Mouse (Mus musculus) MEL (cell line): Measurements from ENCODE around the gene Ccdc83. TPM values are rescaled to one million over a fixed set of nuclear protein-coding genes. Genes with fewer than 3 reads are reported as not detected.

Source experiments
- DNase-seq: peaks from one replicate; pipeline ENCODE4 v3.0.0; 2011; ENCODE audit warnings: low read depth, low spot score
- H3K27ac ChIP-seq: 2 replicates; pipeline ENCODE4 v1.5.1; 2012; ENCODE audit warnings: low read depth, mild to moderate bottlenecking, control low read depth, low read length, moderate library complexity; ENCODE audit not compliant: control insufficient read depth
- H3K27me3 ChIP-seq, 2 experiments: fragments of 150-350 bp in 1 of 2; sonication (generic) in 1 of 2; 2 replicates each; pipeline ENCODE4 v1.6.1; 2012; ENCODE audit warnings: low read length in 2 of 2, mild to moderate bottlenecking in 2 of 2, improper control_type of control experiment in 1 of 2, moderate library complexity in 1 of 2; ENCODE audit not compliant: insufficient read depth in 2 of 2, control insufficient read depth in 1 of 2
- H3K36me3 ChIP-seq, 2 experiments: 2 replicates each; pipeline ENCODE4 v1.6.1; 2012 to 2014; ENCODE audit warnings: low read length in 2 of 2, improper control_type of control experiment in 1 of 2, inconsistent platforms in 1 of 2, mild to moderate bottlenecking in 1 of 2; ENCODE audit not compliant: insufficient read depth in 2 of 2, control insufficient read depth in 1 of 2
- H3K4me1 ChIP-seq, 2 experiments: fragments of 150-350 bp in 1 of 2; sonication (generic) in 1 of 2; 2 replicates each; pipeline ENCODE4 v1.6.1; 2012; ENCODE audit warnings: low read length in 2 of 2, improper control_type of control experiment in 1 of 2, mild to moderate bottlenecking in 1 of 2; ENCODE audit not compliant: insufficient read depth in 2 of 2, control insufficient read depth in 1 of 2
- H3K4me3 ChIP-seq, 2 experiments: fragments of 150-350 bp in 1 of 2; sonication (generic) in 1 of 2; 2 replicates each; pipeline ENCODE4 v1.5.1; 2012; ENCODE audit warnings: low read depth in 2 of 2, low read length in 2 of 2, mild to moderate bottlenecking in 2 of 2, moderate library complexity in 2 of 2, control low read depth in 1 of 2, improper control_type of control experiment in 1 of 2; ENCODE audit not compliant: control insufficient read depth in 1 of 2, insufficient read depth in 1 of 2
- H3K79me2 ChIP-seq: 2 replicates; pipeline ENCODE4 v1.6.1; 2012; ENCODE audit warnings: mild to moderate bottlenecking, low read length, moderate library complexity; ENCODE audit not compliant: control insufficient read depth, poor library complexity, insufficient read depth
- H3K9ac ChIP-seq: 2 replicates; pipeline ENCODE4 v1.6.1; 2012; ENCODE audit warnings: low read depth, mild to moderate bottlenecking, control low read depth, low read length, moderate library complexity; ENCODE audit not compliant: control insufficient read depth, poor library complexity, severe bottlenecking
- H3K9me3 ChIP-seq: fragments of 150-350 bp; sonication (generic); replicated peaks from 2 replicates; pipeline ENCODE4 v1.6.1; 2012; ENCODE audit warnings: mild to moderate bottlenecking, low read length, improper control_type of control experiment, moderate library complexity; ENCODE audit not compliant: insufficient read depth
- CTCF ChIP-seq, 3 experiments: IDR thresholded peaks in 2 of 3; conservative IDR thresholded peaks in 1 of 3; 2 replicates each; pipeline ENCODE4 v1.5.1; 2011 to 2012; ENCODE audit warnings: low read length in 3 of 3, low read depth in 2 of 3, mild to moderate bottlenecking in 2 of 3, improper control_type of control experiment in 1 of 3, inconsistent platforms in 1 of 3, mixed read lengths in 1 of 3, moderate library complexity in 1 of 3; ENCODE audit not compliant: control insufficient read depth in 1 of 3, insufficient read depth in 1 of 3, poor library complexity in 1 of 3, severe bottlenecking in 1 of 3
- E2F4 ChIP-seq: IDR thresholded peaks from 2 replicates; pipeline ENCODE4 v1.6.1; 2011; ENCODE audit warnings: low read depth, low read length, improper control_type of control experiment, borderline replicate concordance
- EP300 ChIP-seq, 2 experiments: IDR thresholded peaks; 2 replicates each; pipeline ENCODE4 v1.6.1; 2011; ENCODE audit warnings: improper control_type of control experiment in 2 of 2, low read length in 2 of 2, low read depth in 1 of 2, mild to moderate bottlenecking in 1 of 2
- MEF2A ChIP-seq: IDR thresholded peaks from 2 replicates; pipeline ENCODE4 v1.6.1; 2014; ENCODE audit warnings: low read depth, mild to moderate bottlenecking, inconsistent platforms, low read length, improper control_type of control experiment; ENCODE audit not compliant: poor library complexity, insufficient replicate concordance, severe bottlenecking; ENCODE audit errors: extremely low read depth
- MXI1 ChIP-seq: IDR thresholded peaks from 2 replicates; pipeline ENCODE4 v1.6.1; 2011; ENCODE audit warnings: mild to moderate bottlenecking, low read depth, low read length, improper control_type of control experiment
- NRF1 ChIP-seq: IDR thresholded peaks from 2 replicates; pipeline ENCODE4 v1.6.1; 2014; ENCODE audit warnings: low read depth, mild to moderate bottlenecking, inconsistent platforms, low read length, improper control_type of control experiment, moderate library complexity; ENCODE audit not compliant: poor library complexity, insufficient read depth, severe bottlenecking
- RAD21 ChIP-seq: IDR thresholded peaks from 2 replicates; pipeline ENCODE4 v1.6.1; 2011; ENCODE audit warnings: mild to moderate bottlenecking, low read depth, low read length, improper control_type of control experiment
- RCOR1 ChIP-seq: IDR thresholded peaks from 2 replicates; pipeline ENCODE4 v1.6.1; 2012; ENCODE audit warnings: low read depth, mild to moderate bottlenecking, inconsistent platforms, low read length, improper control_type of control experiment
- SIN3A ChIP-seq: IDR thresholded peaks from 2 replicates; pipeline ENCODE4 v1.6.1; 2012; ENCODE audit warnings: low read length, improper control_type of control experiment, inconsistent platforms
- SMC3 ChIP-seq: IDR thresholded peaks from 2 replicates; pipeline ENCODE4 v1.6.1; 2011; ENCODE audit warnings: low read depth, low read length, improper control_type of control experiment
- ZC3H11A ChIP-seq: IDR thresholded peaks from 2 replicates; pipeline ENCODE4 v1.6.1; 2012; ENCODE audit warnings: low read depth, mild to moderate bottlenecking, inconsistent platforms, low read length, improper control_type of control experiment
- ZNF384 ChIP-seq: IDR thresholded peaks from 2 replicates; pipeline ENCODE4 v1.6.1; 2012; ENCODE audit warnings: low read depth, mild to moderate bottlenecking, inconsistent platforms, low read length, improper control_type of control experiment
- polyA plus RNA-seq, 2 experiments: library from polyadenylated mRNA; stranded (reverse) in 1 of 2; unstranded in 1 of 2; fragments of >175 nt in 1 of 2; fragments of >200 nt in 1 of 2; gene quantifications; 2 replicates each; pipeline versions ENCODE4 v1.2.1 to v1.2.4; 2012; ENCODE audit warnings: low replicate concordance in 2 of 2, low read depth in 1 of 2; ENCODE audit not compliant: insufficient read length in 2 of 2, insufficient read depth in 1 of 2, missing spikeins in 1 of 2
- total RNA-seq: library from RNA; depleted of rRNA; stranded (reverse); fragments of 300-350 nt; gene quantifications from 2 replicates; pipeline ENCODE4 v1.2.3, GENCODE M21; 2012

Gene Ccdc83
- total and polyA plus RNA-seq, 3 experiments: not detected

- DNase-seq: no peak
- H3K4me3 ChIP-seq: no peak overlapping the region
- no peaks in the 10 kb centered on the region for H3K4me1 ChIP-seq
- no peak overlapping the region for H3K9ac ChIP-seq
- no peaks in the 10 kb centered on the region for H3K79me2 ChIP-seq
- no peak for TF ChIP-seq SIN3A
- TF ChIP-seq ZNF384: no peak
- TF ChIP-seq MEF2A: no peak
- TF ChIP-seq RCOR1: no peak
- TF ChIP-seq NRF1: no peak
- no peak for TF ChIP-seq EP300 (IDR thresholded peaks at IDR 0.05; ENCODE audit: low read depth in 1 of 2, low read length in 2 of 2)
- TF ChIP-seq ZC3H11A: no peak
- H3K27me3 ChIP-seq: peaks cover 1 to 4% of the 10 kb centered on the region in 2 experiments; a peak in 1 of 4 replicates
- no peak overlapping the region for H3K27ac ChIP-seq
- no peaks in the 10 kb centered on the region for H3K9me3 ChIP-seq
- no peaks in the 10 kb centered on the region for H3K36me3 ChIP-seq
These were observed 6.9 kb downstream of the Ccdc83 start for GRCm38 (mm10) chr7:90258701-90259100.

GRCm38 (mm10) chr7:90252946-90253345 is 12.6 kb downstream of the Ccdc83 start:
- H3K4me1 ChIP-seq: no peaks in the 10 kb centered on the region
- no peaks in the 10 kb centered on the region for H3K36me3 ChIP-seq
- no peak overlapping the region for H3K4me3 ChIP-seq
- H3K9ac ChIP-seq: no peak overlapping the region
- H3K9me3 ChIP-seq: no peaks in the 10 kb centered on the region
- no peaks in the 10 kb centered on the region for H3K79me2 ChIP-seq
- peak; percentile 59 for TF ChIP-seq SMC3
- TF ChIP-seq RAD21: peak; percentile 32
- TF ChIP-seq E2F4: no peak
- TF ChIP-seq RCOR1: no peak
- peak in 1 of 3 experiments; percentile 46; a peak in 3 of 6 replicates for TF ChIP-seq CTCF (IDR thresholded peaks at IDR 0.05 in 2 of 3, conservative IDR thresholded peaks at IDR 0.05 in 1 of 3; ENCODE audit: control insufficient read depth in 1 of 3, insufficient read depth in 1 of 3, low read depth in 2 of 3, low read length in 3 of 3, poor library complexity in 1 of 3, severe bottlenecking in 1 of 3)
- H3K27ac ChIP-seq: no peak overlapping the region
- no peaks in the 10 kb centered on the region for H3K27me3 ChIP-seq
- peak; percentile 17 for DNase-seq

- H3K9me3 ChIP-seq: no peaks in the 10 kb centered on the region
- H3K9ac ChIP-seq: no peak overlapping the region
- H3K4me3 ChIP-seq: no peak overlapping the region
- no peaks in the 10 kb centered on the region for H3K4me1 ChIP-seq
- H3K36me3 ChIP-seq: no peaks in the 10 kb centered on the region
- H3K79me2 ChIP-seq: no peaks in the 10 kb centered on the region
- no peak for TF ChIP-seq MXI1
- peak in 1 of 2 experiments; percentile 32; a peak in 1 of 4 replicates for TF ChIP-seq EP300 (IDR thresholded peaks at IDR 0.05; ENCODE audit: low read depth in 1 of 2, low read length in 2 of 2)
- TF ChIP-seq, all 39 proteins: peak for 1
- Histone ChIP-seq H3K27me3 (peaks cover 0 to 1% of the 10 kb centered on the region in 2 experiments; a peak in 2 of 4 replicates), H3K27ac (no peak overlapping the region)
- DNase-seq: peak; percentile 6
These were observed 21.9 kb downstream of the Ccdc83 start for GRCm38 (mm10) chr7:90243643-90244042.
